Mouse (Mus musculus): ENCODE measurements around the gene Nup153. TPM values are rescaled to one million over a fixed set of nuclear protein-coding genes. Genes with fewer than 3 reads are reported as not detected.

Nup153 gene
- total RNA-seq (2014; rRNA removed) (25.6 and 28.8 TPM in 2 replicates), polyA plus RNA-seq (2012; rRNA removed) (13.8 and 25.0 TPM in 2 replicates)

DNA sequence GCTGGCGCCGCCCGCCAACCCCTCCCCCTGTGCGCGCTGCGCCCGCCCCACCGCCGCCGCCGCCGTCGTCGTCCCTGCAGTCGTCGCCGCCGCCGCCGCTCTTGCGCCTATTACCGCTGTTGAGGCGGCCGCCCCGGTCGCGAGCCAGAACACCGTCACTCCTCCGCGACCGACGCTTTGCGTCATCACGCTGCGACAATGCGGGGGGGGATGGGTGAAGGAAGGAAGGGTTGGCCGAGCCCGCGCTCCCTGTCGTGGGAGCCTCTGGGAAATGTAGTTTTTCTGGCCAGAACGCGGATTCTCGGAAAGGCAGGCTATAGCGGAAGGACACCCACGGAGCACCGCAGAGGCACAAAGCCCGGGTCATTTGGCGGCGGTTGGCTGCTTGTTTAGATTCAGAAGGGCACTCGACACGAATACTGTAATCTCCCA lies at the start of gene Nup153:
Gene Nup153 (minus strand): TSS at position 104 of the 432 bp plus-strand sequence.
- Histone ChIP-seq H3K27me3 (ENCODE audit: control insufficient read depth, insufficient read depth, low read length) (no peaks in the 10 kb centered on the region), H3K36me3 (ENCODE audit: control insufficient read depth, insufficient read depth, low read length) (no peaks in the 10 kb centered on the region), H3K79me2 (ENCODE audit: control insufficient read depth, insufficient read depth, low read length) (peaks cover 11% of the 10 kb centered on the region; the same call in 1 of the 2 replicates), H3K9ac (ENCODE audit: low read depth, low read length) (peak within 1 kb of the TSS; percentile 95), H3K4me3 (ENCODE audit: insufficient read depth, low read depth, low read length) (peak within 1 kb of the TSS; percentile 95), H3K27ac (replicated peaks; ENCODE audit: insufficient read depth, low read depth, low read length) (peak within 1 kb of the TSS; percentile 82), H3K4me1 (ENCODE audit: control insufficient read depth, insufficient read depth, low read length) (peaks cover 11% of the 10 kb centered on the region)
- TF ChIP-seq CTCF (IDR thresholded peaks at IDR 0.05; ENCODE audit: low read depth, low read length) (no peak), POLR2A (IDR thresholded peaks at IDR 0.05; ENCODE audit: extremely low read depth, insufficient read depth, low read length) (peak; percentile 54; the same call in 1 of the 2 replicates)
- peak; percentile 91 for DNase-seq (ENCODE audit: extremely low read depth, low read depth, low spot score)
- under 1% methylated on average over 46 of the region's 51 CpGs for WGBS

DNA sequence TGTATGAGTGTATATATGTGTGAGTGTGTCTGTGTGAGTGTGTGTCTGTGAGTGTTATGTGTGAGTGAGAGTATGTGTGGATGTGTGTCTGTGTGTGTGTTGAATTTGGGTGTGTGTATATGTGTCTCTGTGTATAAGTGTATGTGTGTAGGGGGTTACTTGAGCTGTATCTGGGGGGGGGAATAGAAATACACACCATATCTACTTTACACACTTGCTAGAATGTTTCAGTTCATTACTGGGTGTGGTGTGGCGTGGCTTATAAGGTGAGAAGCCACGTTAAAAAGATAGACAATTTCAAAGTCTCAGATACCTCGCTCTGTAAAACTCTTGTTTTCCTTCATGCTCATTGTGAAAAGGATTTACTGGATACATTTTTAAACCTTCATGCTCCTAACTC lies 49.7 kb upstream of the Nup153 start:
- no peak for TF ChIP-seq CTCF (IDR thresholded peaks at IDR 0.05; ENCODE audit: low read depth, low read length)
- TF ChIP-seq POLR2A (IDR thresholded peaks at IDR 0.05; ENCODE audit: extremely low read depth, insufficient read depth, low read length): no peak
- Histone ChIP-seq H3K27ac (replicated peaks; ENCODE audit: insufficient read depth, low read depth, low read length) (no peak overlapping the region), H3K27me3 (ENCODE audit: control insufficient read depth, insufficient read depth, low read length) (no peaks in the 10 kb centered on the region), H3K79me2 (ENCODE audit: control insufficient read depth, insufficient read depth, low read length) (no peaks in the 10 kb centered on the region), H3K9ac (ENCODE audit: low read depth, low read length) (no peak overlapping the region), H3K36me3 (ENCODE audit: control insufficient read depth, insufficient read depth, low read length) (peaks cover 2% of the 10 kb centered on the region; the same call in 1 of the 2 replicates), H3K4me1 (ENCODE audit: control insufficient read depth, insufficient read depth, low read length) (no peaks in the 10 kb centered on the region), H3K4me3 (ENCODE audit: insufficient read depth, low read depth, low read length) (no peak overlapping the region)
- DNase-seq (ENCODE audit: extremely low read depth, low read depth, low spot score): no peak
- WGBS: 89% methylated on average over 3 of the region's 3 CpGs

DNA sequence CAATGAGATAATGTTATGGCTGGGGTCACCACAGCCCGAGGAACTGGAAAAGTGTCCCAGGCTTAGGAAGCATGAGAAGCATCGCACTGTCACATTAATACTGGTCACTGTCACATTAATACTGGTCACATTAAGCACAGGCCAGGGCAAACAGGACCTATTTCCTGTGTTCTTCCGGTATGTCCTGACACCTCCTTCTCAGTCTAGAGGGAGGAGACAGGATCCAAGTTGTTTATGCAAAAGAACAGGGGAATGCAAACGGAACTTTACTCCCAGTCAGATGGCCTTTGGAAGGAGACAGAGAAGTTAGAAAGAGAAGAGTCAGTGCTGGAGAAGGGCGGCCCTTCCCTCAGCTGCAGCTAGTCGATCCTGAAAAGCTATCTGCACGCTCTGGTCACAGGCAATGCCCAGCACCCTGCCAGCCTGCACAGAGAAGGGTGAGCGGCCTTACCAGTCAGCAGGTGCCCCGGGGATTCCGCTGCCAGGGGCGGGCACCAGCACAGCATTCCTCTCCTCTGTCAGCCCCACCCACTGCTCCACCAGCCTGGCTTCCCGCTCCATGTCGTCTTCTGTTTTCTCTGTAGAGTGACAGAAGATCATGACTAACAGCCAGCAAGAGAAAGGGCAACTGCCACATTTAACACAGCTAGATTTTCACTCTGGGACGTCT lies 49.0 kb upstream of the Nup153 start:
- H3K4me3 ChIP-seq (ENCODE audit: insufficient read depth, low read depth, low read length): peak overlapping the region; percentile 32
- H3K4me1 ChIP-seq (ENCODE audit: control insufficient read depth, insufficient read depth, low read length): no peaks in the 10 kb centered on the region
- no peak overlapping the region for H3K27ac ChIP-seq (replicated peaks; ENCODE audit: insufficient read depth, low read depth, low read length)
- TF ChIP-seq POLR2A (IDR thresholded peaks at IDR 0.05; ENCODE audit: extremely low read depth, insufficient read depth, low read length): no peak
- TF ChIP-seq CTCF (IDR thresholded peaks at IDR 0.05; ENCODE audit: low read depth, low read length): no peak
- no peaks in the 10 kb centered on the region for H3K27me3 ChIP-seq (ENCODE audit: control insufficient read depth, insufficient read depth, low read length)
- WGBS: 67% methylated on average over 14 of the region's 14 CpGs
- peak; percentile 20 for DNase-seq (ENCODE audit: extremely low read depth, low read depth, low spot score)
- no peaks in the 10 kb centered on the region; the same call in 1 of the 2 replicates for H3K36me3 ChIP-seq (ENCODE audit: control insufficient read depth, insufficient read depth, low read length)
- no peaks in the 10 kb centered on the region for H3K79me2 ChIP-seq (ENCODE audit: control insufficient read depth, insufficient read depth, low read length)
- H3K9ac ChIP-seq (ENCODE audit: low read depth, low read length): peak overlapping the region; percentile 31

DNA sequence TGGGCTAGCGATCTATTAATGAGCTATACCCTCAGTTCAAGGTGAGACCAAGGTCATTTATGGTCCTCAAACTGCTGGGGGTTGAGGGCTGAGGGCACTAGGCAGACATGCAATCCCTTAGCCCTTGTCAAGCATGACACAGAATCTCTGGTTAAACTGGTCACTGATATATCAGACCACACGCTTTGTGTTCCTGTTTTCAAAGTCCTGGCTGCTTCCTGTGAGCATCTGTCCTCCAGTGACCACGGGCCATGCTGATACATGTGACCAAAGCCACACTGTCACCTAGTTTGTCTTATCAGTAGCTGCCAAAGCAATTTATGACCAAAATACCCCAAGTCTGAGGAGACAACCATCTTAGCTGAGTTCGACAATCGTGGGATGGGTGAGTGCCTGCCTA lies 47.3 kb upstream of the Nup153 start:
- Histone ChIP-seq H3K79me2 (ENCODE audit: control insufficient read depth, insufficient read depth, low read length) (no peaks in the 10 kb centered on the region), H3K27me3 (ENCODE audit: control insufficient read depth, insufficient read depth, low read length) (no peaks in the 10 kb centered on the region), H3K4me3 (ENCODE audit: insufficient read depth, low read depth, low read length) (no peak overlapping the region), H3K9ac (ENCODE audit: low read depth, low read length) (no peak overlapping the region), H3K27ac (replicated peaks; ENCODE audit: insufficient read depth, low read depth, low read length) (no peak overlapping the region), H3K4me1 (ENCODE audit: control insufficient read depth, insufficient read depth, low read length) (peaks cover 1% of the 10 kb centered on the region; the same call in 1 of the 2 replicates), H3K36me3 (ENCODE audit: control insufficient read depth, insufficient read depth, low read length) (peaks cover 2% of the 10 kb centered on the region; the same call in 1 of the 2 replicates)
- WGBS: 87% methylated on average over 5 of the region's 5 CpGs
- DNase-seq (ENCODE audit: extremely low read depth, low read depth, low spot score): no peak
- no peak for TF ChIP-seq CTCF (IDR thresholded peaks at IDR 0.05; ENCODE audit: low read depth, low read length)
- TF ChIP-seq POLR2A (IDR thresholded peaks at IDR 0.05; ENCODE audit: extremely low read depth, insufficient read depth, low read length): no peak

DNA sequence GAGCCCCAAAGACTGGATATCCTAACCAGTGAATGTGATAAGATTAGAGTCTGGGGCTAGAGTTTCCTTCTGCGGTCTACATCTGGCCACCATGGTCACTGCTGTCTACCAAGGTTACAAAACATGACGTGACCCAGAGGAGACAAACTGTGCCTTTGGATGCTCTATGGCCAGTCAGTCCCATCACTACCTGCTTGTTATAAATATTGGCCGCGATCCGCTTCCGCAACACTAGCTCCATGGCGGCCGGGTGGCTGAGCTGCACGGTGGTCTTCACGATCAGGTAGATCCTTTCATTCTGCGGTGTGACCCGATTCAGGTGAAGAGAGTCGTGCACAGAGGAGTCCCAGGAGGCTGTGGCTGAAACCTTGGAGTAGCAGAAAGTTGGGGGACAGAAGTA lies 44.8 kb upstream of the Nup153 start:
- DNase-seq (ENCODE audit: extremely low read depth, low read depth, low spot score): no peak
- H3K27ac ChIP-seq (replicated peaks; ENCODE audit: insufficient read depth, low read depth, low read length): no peak overlapping the region
- no peaks in the 10 kb centered on the region for H3K27me3 ChIP-seq (ENCODE audit: control insufficient read depth, insufficient read depth, low read length)
- H3K4me3 ChIP-seq (ENCODE audit: insufficient read depth, low read depth, low read length): no peak overlapping the region
- no peak overlapping the region for H3K9ac ChIP-seq (ENCODE audit: low read depth, low read length)
- TF ChIP-seq CTCF (IDR thresholded peaks at IDR 0.05; ENCODE audit: low read depth, low read length) (no peak), POLR2A (IDR thresholded peaks at IDR 0.05; ENCODE audit: extremely low read depth, insufficient read depth, low read length) (no peak)
- H3K79me2 ChIP-seq (ENCODE audit: control insufficient read depth, insufficient read depth, low read length): no peaks in the 10 kb centered on the region
- H3K4me1 ChIP-seq (ENCODE audit: control insufficient read depth, insufficient read depth, low read length): peaks cover 1% of the 10 kb centered on the region; the same call in 1 of the 2 replicates
- 97% methylated on average over 13 of the region's 13 CpGs for WGBS
- peaks cover 5% of the 10 kb centered on the region; the same call in 1 of the 2 replicates for H3K36me3 ChIP-seq (ENCODE audit: control insufficient read depth, insufficient read depth, low read length)

DNA sequence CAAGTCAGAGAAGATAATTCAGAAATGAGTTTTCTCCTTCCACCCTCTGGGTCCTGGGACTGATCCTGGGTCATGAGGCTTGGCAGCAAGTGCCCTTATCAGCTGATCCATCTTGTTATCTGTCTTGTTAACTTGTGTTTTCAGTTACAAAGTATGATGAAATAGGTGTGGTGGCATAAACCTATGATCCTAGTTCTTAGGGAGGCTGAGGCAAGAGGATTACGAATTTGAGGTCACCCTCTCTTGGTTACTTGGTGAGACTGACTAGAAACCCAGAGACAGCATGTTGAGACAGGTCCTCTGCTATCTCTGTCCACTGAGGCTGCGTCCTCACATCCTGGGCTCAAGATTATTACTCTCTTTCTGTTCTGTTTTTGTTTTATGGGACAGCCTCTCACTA lies 37.6 kb upstream of the Nup153 start:
- Histone ChIP-seq H3K27me3 (ENCODE audit: control insufficient read depth, insufficient read depth, low read length) (no peaks in the 10 kb centered on the region), H3K36me3 (ENCODE audit: control insufficient read depth, insufficient read depth, low read length) (peaks cover 16% of the 10 kb centered on the region; the same call in 1 of the 2 replicates), H3K79me2 (ENCODE audit: control insufficient read depth, insufficient read depth, low read length) (no peaks in the 10 kb centered on the region), H3K9ac (ENCODE audit: low read depth, low read length) (no peak overlapping the region), H3K4me1 (ENCODE audit: control insufficient read depth, insufficient read depth, low read length) (no peaks in the 10 kb centered on the region), H3K27ac (replicated peaks; ENCODE audit: insufficient read depth, low read depth, low read length) (no peak overlapping the region), H3K4me3 (ENCODE audit: insufficient read depth, low read depth, low read length) (no peak overlapping the region)
- 75% methylated on average over 2 of the region's 2 CpGs for WGBS
- DNase-seq (ENCODE audit: extremely low read depth, low read depth, low spot score): peak; percentile 40
- TF ChIP-seq CTCF (IDR thresholded peaks at IDR 0.05; ENCODE audit: low read depth, low read length) (no peak), POLR2A (IDR thresholded peaks at IDR 0.05; ENCODE audit: extremely low read depth, insufficient read depth, low read length) (no peak)

Data from liver, adult 2 months (tissue).